Mouse (Mus musculus) mature B cell (primary cell): ENCODE measurements around the gene Mical2.

Experiments
- in situ Hi-C: fragments of 300-500 bp; cut with MboI; formaldehyde crosslinking; loops from 2 replicates; pipeline ENCODE4 v1.14.3; 2019

Gene Mical2

DNA sequence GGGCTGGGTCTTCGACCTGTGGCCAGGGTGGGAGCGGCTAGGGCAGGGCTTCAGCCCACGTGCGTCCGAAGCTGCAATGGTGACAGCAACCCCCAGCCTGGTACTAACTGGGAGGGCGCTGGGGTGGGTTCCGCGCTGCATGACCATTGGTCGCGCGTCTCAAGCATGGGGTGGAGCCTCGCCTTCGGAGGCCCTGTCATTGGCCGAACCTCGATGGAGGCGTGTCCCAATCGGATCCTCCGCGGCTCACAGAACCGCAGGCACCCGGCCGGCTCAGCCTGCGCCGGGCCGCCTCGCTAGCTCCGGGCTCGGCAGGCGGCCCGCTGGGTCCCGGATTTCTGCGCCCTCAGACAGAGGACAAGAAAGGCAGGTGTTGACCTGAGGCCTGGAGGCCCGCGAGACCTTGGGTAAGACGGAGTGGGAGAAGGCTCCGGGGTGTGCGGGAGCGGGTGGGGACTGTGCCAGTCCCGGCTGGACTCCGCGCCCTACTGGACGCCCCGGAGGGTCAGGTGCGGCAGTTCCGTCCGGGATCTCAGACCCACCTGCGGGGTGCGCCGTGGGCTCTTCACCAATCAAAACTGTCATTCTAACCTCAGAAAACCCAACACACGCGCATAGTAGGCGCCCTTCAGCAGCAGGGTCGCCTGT, at the start of gene Mical2:
TSS of gene Mical2 (plus strand) at position 242 of the 648 bp plus-strand sequence.
- in situ Hi-C loops, result no loop called here

- in situ Hi-C loops, result no loop called here
These were observed 49.0 kb upstream of the Mical2 start for GRCm38 (mm10) chr7:112176627-112177026.

- in situ Hi-C loops, result no loop called here
These were observed 45.4 kb upstream of the Mical2 start for GRCm38 (mm10) chr7:112180235-112180705.

GRCm38 (mm10) chr7:112183258-112183841, 42.3 kb upstream of the Mical2 start:
- in situ Hi-C loops, result no loop called here

- in situ Hi-C loops, result no loop called here
These were observed 41.0 kb upstream of the Mical2 start for GRCm38 (mm10) chr7:112184519-112185225.

- in situ Hi-C loops, result no loop called here
These were observed 40.4 kb upstream of the Mical2 start for GRCm38 (mm10) chr7:112185226-112185745.

DNA sequence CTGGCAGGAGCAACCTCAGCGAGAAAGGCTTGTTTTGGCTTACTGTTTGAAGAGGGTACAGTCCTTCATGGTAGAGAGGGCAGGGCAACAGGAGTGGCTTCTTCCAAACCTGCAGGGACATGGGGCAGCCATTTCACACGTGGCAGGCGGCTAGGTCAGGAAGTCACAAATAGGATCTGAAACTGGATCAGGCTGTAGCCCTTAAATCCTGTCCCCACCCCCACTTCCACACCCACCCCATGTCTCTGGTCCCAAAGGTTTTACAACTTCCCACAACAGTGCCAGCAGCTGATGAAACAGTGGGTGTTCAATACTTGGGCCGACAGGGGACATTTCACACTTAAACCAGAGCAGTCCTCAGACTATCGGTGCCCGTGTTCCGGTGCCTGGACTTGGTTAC, 38.8 kb upstream of the Mical2 start:
- in situ Hi-C loops, result no loop called here

DNA sequence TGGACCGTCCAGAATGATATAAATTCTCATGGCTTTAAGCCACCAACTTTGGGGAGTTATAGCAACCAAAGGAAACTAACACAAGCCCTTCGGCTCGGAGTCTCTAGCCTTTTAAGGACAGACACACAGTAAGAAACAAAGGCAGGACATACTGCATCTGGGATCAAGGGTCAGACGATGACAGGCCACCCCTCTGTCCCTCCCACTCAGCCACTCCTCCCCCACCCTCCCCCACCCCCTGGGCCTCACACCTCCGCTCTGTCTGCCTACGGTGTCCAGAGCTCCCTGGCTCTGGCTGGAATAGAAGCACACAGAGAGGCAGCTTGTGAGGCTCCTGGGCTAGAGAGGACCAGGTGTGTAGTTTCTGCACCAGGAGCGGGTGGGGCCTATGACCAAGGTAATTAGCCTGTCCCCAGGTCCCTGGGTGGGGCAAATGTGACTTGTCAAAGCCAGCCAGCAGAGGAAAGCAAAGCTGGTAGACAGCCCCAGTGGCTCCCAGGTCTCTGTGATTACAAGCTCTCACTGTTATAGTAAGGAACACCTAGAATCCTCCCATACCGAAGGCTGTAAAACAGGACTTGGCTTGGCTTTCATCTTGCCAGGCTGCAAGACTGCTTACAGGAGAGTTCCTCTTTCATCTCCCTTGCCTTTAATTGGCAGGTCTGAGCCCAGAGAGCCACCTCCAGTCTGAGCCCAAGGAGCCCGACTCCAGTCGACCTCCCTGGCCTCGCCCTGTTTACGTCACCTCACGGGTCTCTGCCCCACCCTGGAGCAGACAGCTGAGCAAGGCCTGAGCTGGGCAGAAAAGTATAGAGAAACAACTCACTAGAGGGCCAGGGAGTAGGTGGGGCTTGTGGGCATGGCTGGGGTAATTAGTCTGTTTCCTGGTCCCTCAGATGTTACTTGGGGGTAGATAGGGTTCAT, 37.9 kb upstream of the Mical2 start:
- in situ Hi-C loops, result no loop called here

DNA sequence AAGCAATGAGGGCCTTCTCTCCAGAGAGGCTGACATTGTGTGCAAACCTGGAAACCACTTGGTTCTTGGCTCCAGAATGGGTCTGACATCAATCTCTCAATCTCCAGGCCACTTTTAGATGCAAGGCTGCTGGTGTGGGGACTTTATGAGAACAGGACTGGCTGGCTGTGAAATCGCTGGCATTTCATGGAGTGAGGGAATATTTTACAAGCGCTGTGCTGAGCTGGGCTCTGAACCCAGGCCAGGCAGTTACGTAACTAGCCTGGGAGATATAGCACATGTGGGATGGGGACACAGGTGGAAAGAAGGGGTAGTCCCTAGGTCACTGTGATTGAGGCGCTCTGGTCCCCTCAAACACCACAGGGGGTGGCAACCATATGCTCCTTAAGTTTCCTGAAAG, 33.4 kb upstream of the Mical2 start:
- in situ Hi-C loops, result no loop called here

- in situ Hi-C loops, result no loop called here
These were observed 32.9 kb upstream of the Mical2 start for GRCm38 (mm10) chr7:112192778-112193177.

- in situ Hi-C loops, result no loop called here
These were observed 31.4 kb upstream of the Mical2 start for GRCm38 (mm10) chr7:112194286-112194685.

GRCm38 (mm10) chr7:112197461-112197860, 28.2 kb upstream of the Mical2 start:
- in situ Hi-C loops, result no loop called here

GRCm38 (mm10) chr7:112199343-112199742, 26.3 kb upstream of the Mical2 start:
- in situ Hi-C loops, result no loop called here

GRCm38 (mm10) chr7:112200761-112201160, 24.9 kb upstream of the Mical2 start:
- in situ Hi-C loops, result no loop called here

DNA sequence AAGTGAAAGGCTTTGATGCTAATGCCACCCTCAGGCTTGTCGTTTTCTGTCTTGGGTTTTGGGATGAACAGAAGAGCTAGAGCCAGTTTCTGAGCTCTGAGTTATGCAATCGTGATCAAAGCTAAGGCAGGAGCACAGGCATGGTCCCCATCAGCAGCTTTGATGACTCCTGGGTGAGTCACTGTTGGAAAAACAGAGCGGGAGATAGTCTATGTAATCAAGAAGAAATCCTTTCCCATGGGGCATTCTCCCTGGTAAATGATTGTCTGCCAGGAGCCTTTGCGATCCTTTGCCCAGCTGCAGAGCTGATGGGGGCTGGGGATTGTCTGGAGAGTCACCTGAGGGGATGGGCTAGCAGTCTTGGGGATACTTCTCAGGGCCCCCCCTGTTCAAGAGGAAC, 23.5 kb upstream of the Mical2 start:
- in situ Hi-C loops, result no loop called here

GRCm38 (mm10) chr7:112202843-112203242, 22.8 kb upstream of the Mical2 start:
- in situ Hi-C loops, result no loop called here

DNA sequence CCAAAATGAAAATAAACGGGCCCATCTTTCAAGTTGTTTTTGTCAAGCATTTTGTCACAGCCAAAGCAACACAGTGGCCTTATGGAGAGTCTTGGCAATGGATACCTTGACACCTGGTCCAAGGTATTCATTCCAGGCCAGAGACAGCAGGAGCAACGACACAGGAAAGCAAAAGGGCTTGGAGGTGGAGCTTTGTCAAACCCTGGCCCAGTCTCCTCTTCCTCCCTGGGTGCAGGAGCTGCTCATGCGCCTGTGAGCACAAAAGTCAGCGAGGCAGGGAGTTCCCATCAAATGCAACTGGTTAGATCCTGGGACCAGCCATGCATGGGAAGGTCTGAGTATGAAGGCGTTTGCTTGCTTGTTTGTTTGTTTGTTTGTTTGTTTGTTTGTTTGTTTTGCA, 21.7 kb upstream of the Mical2 start:
- in situ Hi-C loops, result no loop called here

DNA sequence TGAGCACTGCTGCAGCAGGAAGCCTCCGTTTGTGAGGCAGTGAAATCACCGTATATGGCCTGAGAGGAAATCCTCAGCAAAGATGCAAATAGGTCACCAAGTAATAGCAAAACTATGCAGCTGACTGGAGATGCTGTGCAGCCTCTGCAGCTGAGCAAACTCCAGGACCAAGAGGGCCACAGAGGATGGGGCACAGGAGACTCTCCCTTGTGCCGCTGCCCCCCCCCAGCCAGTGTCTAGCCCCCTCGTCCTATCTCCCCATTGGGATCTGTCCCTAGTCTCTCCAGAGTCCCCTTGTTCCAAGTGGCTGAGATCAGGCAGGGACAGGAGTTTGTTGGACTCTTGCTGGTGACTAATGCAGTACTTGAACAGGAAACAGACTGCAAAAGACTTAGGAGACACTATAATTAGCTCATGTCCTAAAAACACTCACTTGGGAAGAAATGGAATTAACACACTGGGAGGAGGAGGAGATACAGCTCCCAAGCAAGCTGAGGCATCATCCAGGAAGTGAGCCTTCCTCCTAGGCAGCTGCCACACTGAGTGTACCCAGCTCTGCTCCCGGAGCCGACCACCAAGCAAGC, 21.2 kb upstream of the Mical2 start:
- in situ Hi-C loops, result no loop called here

- in situ Hi-C loops, result no loop called here
These were observed 20.1 kb upstream of the Mical2 start for GRCm38 (mm10) chr7:112205513-112205912.

- in situ Hi-C loops, result no loop called here
These were observed 17.9 kb upstream of the Mical2 start for GRCm38 (mm10) chr7:112207717-112208116.
